Mouse (Mus musculus): Measurements from ENCODE around the gene Samd4b. TPM values are rescaled to one million over a fixed set of nuclear protein-coding genes. Genes with fewer than 3 reads are reported as not detected.
A peak's percentile ranks its signal among the peaks of the same experiment; 100 is the strongest.

Samd4b gene
- polyA plus RNA-seq, 1 experiment = 93.9 TPM

- Histone ChIP-seq H3K4me1 (ENCODE audit: control insufficient read depth, insufficient read depth, low read length) (peaks cover 7% of the 10 kb centered on the region; the same call in 1 of the 2 replicates), H3K4me3 (replicated peaks; ENCODE audit: extremely low read depth, low read depth, low read length) (no peak overlapping the region)
- peak; percentile 8 for DNase-seq
- WGBS = 84% methylated on average over 7 of the region's 7 CpGs
- TF ChIP-seq CTCF (IDR thresholded peaks at IDR 0.05; ENCODE audit: insufficient read depth, low read length) = no peak
- no peak for TF ChIP-seq POLR2A (IDR thresholded peaks at IDR 0.05; ENCODE audit: borderline replicate concordance, extremely low read depth, low read depth, low read length)
Measured at GRCm38 (mm10) chr7:28373891-28374495, 224.0 kb downstream of the Samd4b start.

- H3K4me3 ChIP-seq (replicated peaks; ENCODE audit: extremely low read depth, low read depth, low read length) = peak overlapping the region; percentile 71
Measured at GRCm38 (mm10) chr7:28373131-28373581, 224.8 kb downstream of the Samd4b start.

GRCm38 (mm10) chr7:28372251-28373108, 225.5 kb downstream of the Samd4b start, which contains the start of gene Plekhg2:
TSS of gene Plekhg2 (minus strand) at chr7:28372599.
- DNase-seq = peak; percentile 99
- TF ChIP-seq CTCF (IDR thresholded peaks at IDR 0.05; ENCODE audit: insufficient read depth, low read length) (peak; percentile 3; the same call in 1 of the 2 replicates), POLR2A (IDR thresholded peaks at IDR 0.05; ENCODE audit: borderline replicate concordance, extremely low read depth, low read depth, low read length) (peak; percentile 82)
- WGBS = under 1% methylated on average over 63 of the region's 66 CpGs
- peak within 1 kb of the TSS; percentile 71 for H3K4me3 ChIP-seq (replicated peaks; ENCODE audit: extremely low read depth, low read depth, low read length)
- H3K4me1 ChIP-seq (ENCODE audit: control insufficient read depth, insufficient read depth, low read length) = peaks cover 7% of the 10 kb centered on the region; the same call in 1 of the 2 replicates

More at GRCm38 (mm10) chr7:28373131-28373581, 224.8 kb downstream of the Samd4b start:
- 0% methylated on average over 9 of the region's 9 CpGs for WGBS
- peak; percentile 72 for DNase-seq
- TF ChIP-seq POLR2A (IDR thresholded peaks at IDR 0.05; ENCODE audit: borderline replicate concordance, extremely low read depth, low read depth, low read length) = no peak
- peak; percentile 27; the same call in 1 of the 2 replicates for TF ChIP-seq CTCF (IDR thresholded peaks at IDR 0.05; ENCODE audit: insufficient read depth, low read length)
- peaks cover 7% of the 10 kb centered on the region; the same call in 1 of the 2 replicates for H3K4me1 ChIP-seq (ENCODE audit: control insufficient read depth, insufficient read depth, low read length)

- no peak for DNase-seq
- Histone ChIP-seq H3K4me3 (replicated peaks; ENCODE audit: extremely low read depth, low read depth, low read length) (peak overlapping the region; percentile 68), H3K4me1 (ENCODE audit: control insufficient read depth, insufficient read depth, low read length) (peaks cover 7% of the 10 kb centered on the region; the same call in 1 of the 2 replicates)
- TF ChIP-seq POLR2A (IDR thresholded peaks at IDR 0.05; ENCODE audit: borderline replicate concordance, extremely low read depth, low read depth, low read length) = no peak
- no peak for TF ChIP-seq CTCF (IDR thresholded peaks at IDR 0.05; ENCODE audit: insufficient read depth, low read length)
- 1% methylated on average over 38 of the region's 43 CpGs for WGBS
Measured at GRCm38 (mm10) chr7:28371514-28371989, 226.4 kb downstream of the Samd4b start.

GRCm38 (mm10) chr7:28370977-28371513, 226.9 kb downstream of the Samd4b start:
- 5% methylated on average over 11 of the region's 11 CpGs for WGBS
- Histone ChIP-seq H3K4me3 (replicated peaks; ENCODE audit: extremely low read depth, low read depth, low read length) (peak overlapping the region; percentile 68), H3K4me1 (ENCODE audit: control insufficient read depth, insufficient read depth, low read length) (peaks cover 7% of the 10 kb centered on the region; the same call in 1 of the 2 replicates)
- no peak for TF ChIP-seq CTCF (IDR thresholded peaks at IDR 0.05; ENCODE audit: insufficient read depth, low read length)
- TF ChIP-seq POLR2A (IDR thresholded peaks at IDR 0.05; ENCODE audit: borderline replicate concordance, extremely low read depth, low read depth, low read length) = no peak; the same call in 1 of the 2 replicates
- DNase-seq = peak; percentile 63

- TF ChIP-seq CTCF (IDR thresholded peaks at IDR 0.05; ENCODE audit: insufficient read depth, low read length) (no peak), POLR2A (IDR thresholded peaks at IDR 0.05; ENCODE audit: borderline replicate concordance, extremely low read depth, low read depth, low read length) (no peak)
- peaks cover 7% of the 10 kb centered on the region; the same call in 1 of the 2 replicates for H3K4me1 ChIP-seq (ENCODE audit: control insufficient read depth, insufficient read depth, low read length)
- no peak for DNase-seq
- H3K4me3 ChIP-seq (replicated peaks; ENCODE audit: extremely low read depth, low read depth, low read length) = no peak overlapping the region
- WGBS = 84% methylated on average over 14 of the region's 14 CpGs
Measured at GRCm38 (mm10) chr7:28370051-28370450, 227.9 kb downstream of the Samd4b start.

GRCm38 (mm10) chr7:28368276-28368920, 229.5 kb downstream of the Samd4b start:
- no peak for DNase-seq
- TF ChIP-seq CTCF (IDR thresholded peaks at IDR 0.05; ENCODE audit: insufficient read depth, low read length) = no peak
- TF ChIP-seq POLR2A (IDR thresholded peaks at IDR 0.05; ENCODE audit: borderline replicate concordance, extremely low read depth, low read depth, low read length) = no peak
- 93% methylated on average over 16 of the region's 16 CpGs for WGBS
- Histone ChIP-seq H3K4me1 (ENCODE audit: control insufficient read depth, insufficient read depth, low read length) (peaks cover 7% of the 10 kb centered on the region; the same call in 1 of the 2 replicates), H3K4me3 (replicated peaks; ENCODE audit: extremely low read depth, low read depth, low read length) (no peak overlapping the region)

- 85% methylated on average over 16 of the region's 16 CpGs for WGBS
- TF ChIP-seq POLR2A (IDR thresholded peaks at IDR 0.05; ENCODE audit: borderline replicate concordance, extremely low read depth, low read depth, low read length) = no peak
- TF ChIP-seq CTCF (IDR thresholded peaks at IDR 0.05; ENCODE audit: insufficient read depth, low read length) = no peak
Measured at GRCm38 (mm10) chr7:28367663-28368275, 230.2 kb downstream of the Samd4b start.

More at GRCm38 (mm10) chr7:28367663-28368275, 230.2 kb downstream of the Samd4b start:
- DNase-seq = no peak
- peaks cover 7% of the 10 kb centered on the region; the same call in 1 of the 2 replicates for H3K4me1 ChIP-seq (ENCODE audit: control insufficient read depth, insufficient read depth, low read length)
- no peak overlapping the region for H3K4me3 ChIP-seq (replicated peaks; ENCODE audit: extremely low read depth, low read depth, low read length)

Data from lung, adult 2 months (tissue).